Mouse (Mus musculus) C2C12 (cell line): ENCODE data around the gene Chst1. TPM values are rescaled to one million over a fixed set of nuclear protein-coding genes. Genes with fewer than 3 reads are reported as not detected.

Source experiments
- H3K27me3 ChIP-seq: one replicate; pipeline ENCODE4 v1.6.1; 2011; ENCODE audit not compliant: control insufficient read depth, insufficient read depth, insufficient read length
- H3K36me3 ChIP-seq: one replicate; pipeline ENCODE4 v1.6.1; 2011; ENCODE audit not compliant: control insufficient read depth, insufficient read depth
- H3K4me3 ChIP-seq: one replicate; pipeline ENCODE4 v1.5.1; 2011; ENCODE audit warnings: mild to moderate bottlenecking, control low read depth; ENCODE audit not compliant: poor library complexity, insufficient read depth, severe bottlenecking
- H3K79me2 ChIP-seq: one replicate; pipeline ENCODE4 v1.6.1; 2011; ENCODE audit not compliant: control insufficient read depth, insufficient read depth
- H3K79me3 ChIP-seq: one replicate; pipeline ENCODE4 v1.6.1; 2011; ENCODE audit warnings: low read depth, control low read depth
- H3ac ChIP-seq: one replicate; pipeline ENCODE3; 2011; ENCODE audit warnings: low read depth; ENCODE audit not compliant: control insufficient read depth, insufficient read length
- CEBPB ChIP-seq: IDR thresholded peaks from one replicate; pipeline ENCODE4 v1.6.1; 2011; ENCODE audit warnings: low read depth, mild to moderate bottlenecking, control low read depth, moderate library complexity
- CTCF ChIP-seq: IDR thresholded peaks from one replicate; pipeline ENCODE4 v1.5.1; 2011; ENCODE audit not compliant: control insufficient read depth, insufficient read depth, insufficient read length
- FOSL1 ChIP-seq: IDR thresholded peaks from one replicate; pipeline ENCODE4 v1.8.0; 2011; ENCODE audit warnings: mild to moderate bottlenecking, low read length; ENCODE audit not compliant: poor library complexity, insufficient read depth, severe bottlenecking
- MAX ChIP-seq: IDR thresholded peaks from one replicate; pipeline ENCODE4 v1.6.1; 2011; ENCODE audit warnings: mild to moderate bottlenecking, control low read depth
- MYOD1 ChIP-seq: IDR thresholded peaks from one replicate; pipeline ENCODE4 v1.6.1; 2011; ENCODE audit warnings: low read depth; ENCODE audit not compliant: control insufficient read depth, insufficient read length
- MYOG ChIP-seq: IDR thresholded peaks from one replicate; pipeline ENCODE4 v1.6.1; 2011; ENCODE audit not compliant: control insufficient read depth, insufficient read length; ENCODE audit errors: extremely low read depth
- USF1 ChIP-seq: IDR thresholded peaks from one replicate; pipeline ENCODE4 v1.6.1; 2011; ENCODE audit warnings: low read depth, mild to moderate bottlenecking, control low read depth, moderate library complexity
- microRNA-seq: library from miRNA; unstranded; fragments of <30 nt; microRNA quantifications from one replicate; pipeline ENCODE4, GENCODE M21; 2019; ENCODE audit warnings: borderline microRNAs expressed
- polyA plus RNA-seq: library from polyadenylated mRNA; unstranded; fragments of >200 nt; fragmentation: generic; extraction: Trizol; gene quantifications from one replicate; pipeline ENCODE4 v1.2.1, GENCODE M21; 2012; ENCODE audit warnings: missing spikeins

Gene Chst1
- polyA plus RNA-seq, 1 experiment = 13.1 TPM

DNA sequence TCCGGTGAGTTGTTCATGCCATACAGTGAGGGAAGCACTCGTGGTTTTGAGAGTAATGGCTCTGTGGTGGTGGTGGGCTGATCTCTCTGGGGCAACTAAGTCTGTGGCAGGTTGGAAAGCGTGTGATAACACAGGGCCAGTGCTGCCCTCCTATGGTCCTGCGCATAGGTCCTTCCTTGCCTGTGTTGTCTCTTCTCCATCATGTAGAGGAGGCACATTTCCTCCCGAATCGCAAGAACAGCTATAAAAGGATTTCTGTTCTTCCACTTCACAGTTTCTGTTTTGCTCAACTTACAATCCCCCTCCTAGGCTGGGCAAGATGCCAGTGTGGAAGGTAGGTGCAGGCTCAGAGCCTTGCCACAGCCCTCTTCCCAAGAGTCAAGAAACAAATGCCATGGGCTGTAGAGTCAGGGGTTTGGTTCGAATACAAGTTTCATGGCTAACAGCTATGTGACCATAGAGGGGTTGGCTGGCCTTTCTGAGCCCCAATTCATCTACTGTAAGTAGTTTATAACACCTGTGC, 51.8 kb downstream of the Chst1 start:
- no peaks in the 10 kb centered on the region for H3K36me3 ChIP-seq
- peaks cover 48% of the 10 kb centered on the region for H3K27me3 ChIP-seq
- H3K79me3 ChIP-seq = no peaks in the 10 kb centered on the region
- H3K4me3 ChIP-seq = no peak overlapping the region
- no peaks in the 10 kb centered on the region for H3K79me2 ChIP-seq
- TF ChIP-seq CTCF (no peak), MYOG (no peak), USF1 (no peak), CEBPB (no peak), MYOD1 (no peak), FOSL1 (no peak), MAX (no peak)
- no peak overlapping the region for H3ac ChIP-seq

DNA sequence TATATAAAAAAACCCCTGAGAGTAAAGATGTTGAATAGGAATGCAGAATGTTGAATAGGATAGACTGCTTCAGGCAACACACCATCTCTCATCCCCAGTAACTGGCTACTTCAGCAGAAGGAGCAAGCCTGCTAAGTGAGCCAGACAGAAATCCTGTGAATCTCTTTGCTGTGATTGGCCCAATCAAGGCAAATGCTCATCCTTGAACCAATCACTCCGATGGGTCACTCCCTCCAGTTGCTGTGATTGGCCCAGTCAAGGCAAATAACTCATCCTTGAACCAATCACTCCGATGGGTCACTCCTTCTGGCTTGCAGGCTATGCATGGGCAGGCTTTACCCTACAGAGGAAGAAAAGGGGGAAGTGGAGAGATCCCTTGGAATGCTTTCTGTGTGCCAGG, 57.7 kb downstream of the Chst1 start:
- Histone ChIP-seq H3ac (no peak overlapping the region), H3K27me3 (peaks cover 23% of the 10 kb centered on the region), H3K79me2 (no peaks in the 10 kb centered on the region), H3K4me3 (no peak overlapping the region), H3K79me3 (no peaks in the 10 kb centered on the region), H3K36me3 (no peaks in the 10 kb centered on the region)
- TF ChIP-seq CEBPB (no peak), FOSL1 (no peak), CTCF (no peak), USF1 (no peak), MYOG (no peak), MYOD1 (no peak), MAX (no peak)

DNA sequence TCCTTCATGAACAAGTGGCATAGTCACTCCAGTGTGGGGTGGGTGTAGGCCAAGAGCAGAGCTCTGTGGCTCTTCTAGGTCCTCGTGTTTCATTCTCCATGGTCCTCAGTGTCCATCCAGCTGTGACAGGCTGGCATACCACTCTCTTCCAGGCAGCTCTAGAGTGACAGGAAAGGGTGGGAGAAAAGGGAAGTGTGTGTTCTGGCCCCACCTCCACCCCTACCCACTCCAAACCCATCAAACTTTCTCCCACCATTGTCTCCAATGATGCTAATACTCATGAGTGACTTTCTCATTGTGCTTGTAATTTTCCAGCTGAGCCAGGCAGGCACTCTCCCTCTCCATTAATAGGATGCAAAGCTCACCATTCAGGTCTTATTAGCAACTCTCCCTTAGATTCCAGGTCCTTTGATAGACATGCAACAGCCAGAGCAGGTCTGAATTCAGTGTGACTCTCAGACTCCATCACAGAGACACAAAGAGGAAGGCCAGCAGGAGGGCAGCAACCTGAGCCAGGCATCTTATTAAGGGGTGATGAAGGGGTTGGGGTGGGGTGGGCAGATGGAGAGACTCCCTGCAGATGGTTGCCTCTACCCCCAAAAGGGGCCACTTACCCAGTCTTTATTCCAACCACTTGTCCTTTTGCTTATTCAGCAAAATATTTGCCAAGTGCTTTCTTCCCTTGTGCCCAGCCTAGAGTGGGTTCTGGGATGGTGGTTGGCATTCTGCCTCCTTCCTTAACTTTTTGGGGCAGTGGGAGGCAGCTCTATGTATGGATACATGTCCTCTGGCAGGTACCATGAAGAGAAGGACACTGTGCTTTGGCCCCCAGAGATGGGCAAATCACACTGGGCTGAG, 59.0 kb downstream of the Chst1 start:
- no peaks in the 10 kb centered on the region for H3K79me2 ChIP-seq
- H3K4me3 ChIP-seq = no peak overlapping the region
- no peaks in the 10 kb centered on the region for H3K36me3 ChIP-seq
- no peak for TF ChIP-seq CEBPB
- TF ChIP-seq MYOD1 = no peak
- no peak for TF ChIP-seq MAX
- no peak for TF ChIP-seq MYOG
- no peak for TF ChIP-seq CTCF
- no peak for TF ChIP-seq FOSL1
- TF ChIP-seq USF1 = no peak
- peaks cover 21% of the 10 kb centered on the region for H3K27me3 ChIP-seq
- no peaks in the 10 kb centered on the region for H3K79me3 ChIP-seq
- H3ac ChIP-seq = no peak overlapping the region

DNA sequence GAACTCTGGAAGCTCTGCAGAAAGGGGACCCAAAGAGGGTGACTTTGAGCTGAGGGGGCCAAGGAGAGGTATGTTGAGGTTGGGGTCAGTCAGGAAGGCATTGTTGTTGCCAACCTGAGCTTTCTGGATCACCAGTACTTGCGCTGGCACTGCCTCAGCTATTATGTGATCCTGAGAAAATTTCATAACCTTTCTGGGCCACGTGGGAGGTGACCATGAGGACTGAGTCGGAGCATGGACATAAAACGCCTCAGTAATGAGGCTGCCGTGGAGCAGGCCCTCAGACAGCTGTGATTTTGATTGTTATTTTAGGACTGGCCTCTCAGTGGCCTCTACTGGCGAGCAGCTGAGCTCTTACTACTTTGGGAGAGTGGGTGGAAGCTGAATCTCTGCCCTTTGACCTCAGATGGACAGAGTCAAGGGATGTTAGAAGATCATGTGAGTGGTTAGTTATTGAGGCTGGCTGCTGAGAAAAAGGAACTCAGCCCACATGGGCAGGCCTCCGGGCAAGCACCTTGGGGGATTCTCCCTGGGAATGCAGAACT, 60.1 kb downstream of the Chst1 start:
- TF ChIP-seq USF1 = no peak
- TF ChIP-seq MYOG = no peak
- Histone ChIP-seq H3ac (no peak overlapping the region), H3K79me2 (no peaks in the 10 kb centered on the region), H3K79me3 (no peaks in the 10 kb centered on the region), H3K36me3 (no peaks in the 10 kb centered on the region), H3K4me3 (no peak overlapping the region), H3K27me3 (peaks cover 16% of the 10 kb centered on the region)

DNA sequence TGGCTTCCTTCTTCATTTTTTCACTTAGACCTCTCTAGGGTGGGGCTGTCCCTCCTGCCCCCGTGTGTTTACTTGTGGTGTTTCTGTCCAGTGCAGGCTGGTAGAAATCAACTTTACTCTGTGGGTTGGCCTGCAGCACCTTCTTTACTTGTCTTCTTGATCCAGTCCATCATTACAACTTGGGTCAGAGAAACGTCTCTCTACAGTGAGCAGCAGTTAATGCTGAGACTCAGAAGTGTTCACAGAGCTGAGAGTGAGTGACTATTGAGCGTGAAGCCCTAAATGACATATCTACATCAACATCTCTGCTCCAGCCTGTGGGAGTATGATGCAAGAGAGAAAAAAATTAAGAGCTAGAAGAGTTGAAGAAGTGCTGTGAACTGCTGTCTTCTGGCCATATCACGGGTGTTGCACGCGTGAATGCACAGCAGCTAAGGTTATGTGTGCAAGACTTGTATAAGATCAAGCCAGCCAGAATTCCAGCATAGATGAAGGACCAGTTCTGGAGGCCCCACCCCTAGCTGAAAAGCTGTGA, 63.1 kb downstream of the Chst1 start:
- Histone ChIP-seq H3K36me3 (no peaks in the 10 kb centered on the region), H3K27me3 (peaks cover 18% of the 10 kb centered on the region), H3K79me3 (no peaks in the 10 kb centered on the region), H3ac (no peak overlapping the region), H3K4me3 (no peak overlapping the region), H3K79me2 (no peaks in the 10 kb centered on the region)
- TF ChIP-seq CTCF (no peak), CEBPB (no peak), MYOG (no peak), MAX (no peak), FOSL1 (no peak), MYOD1 (no peak), USF1 (no peak)

Small RNAs within 50 kb of the gene (microRNA-seq; reads per million reads assigned to microRNA genes)
- not detected for gene Mir7221
- not detected for gene Mir7222

Other genes starting within 250 kb of the Chst1 start
- 21.0 TPM for gene Pex16, start 225.0 kb upstream of the Chst1 start, polyA plus RNA-seq
- 0.13 TPM for gene Large2, start 224.8 kb upstream of the Chst1 start, polyA plus RNA-seq
- gene 1700029I15Rik, start 217.2 kb upstream of the Chst1 start, polyA plus RNA-seq = 0.73 TPM
- 18.8 TPM for gene Mapk8ip1, start 198.4 kb upstream of the Chst1 start, polyA plus RNA-seq
- gene Cry2, start 165.7 kb upstream of the Chst1 start, polyA plus RNA-seq = 2.1 TPM
- 9.6 TPM for gene Slc35c1, start 139.2 kb upstream of the Chst1 start, polyA plus RNA-seq